Mouse (Mus musculus): ENCODE results near the gene Sort1. TPM values are rescaled to one million over a fixed set of nuclear protein-coding genes. Genes with fewer than 3 reads are reported as not detected.
"Not testable (repeated sequence)": the region's sequence is repeated elsewhere in the genome, so short reads cannot be mapped to it uniquely, and the experiment has no call there.

The Sort1 gene
- polyA plus RNA-seq (2011; ENCODE audit: insufficient read length, low read depth, missing spikeins), result 14.0 and 19.2 TPM in 2 replicates

DNA sequence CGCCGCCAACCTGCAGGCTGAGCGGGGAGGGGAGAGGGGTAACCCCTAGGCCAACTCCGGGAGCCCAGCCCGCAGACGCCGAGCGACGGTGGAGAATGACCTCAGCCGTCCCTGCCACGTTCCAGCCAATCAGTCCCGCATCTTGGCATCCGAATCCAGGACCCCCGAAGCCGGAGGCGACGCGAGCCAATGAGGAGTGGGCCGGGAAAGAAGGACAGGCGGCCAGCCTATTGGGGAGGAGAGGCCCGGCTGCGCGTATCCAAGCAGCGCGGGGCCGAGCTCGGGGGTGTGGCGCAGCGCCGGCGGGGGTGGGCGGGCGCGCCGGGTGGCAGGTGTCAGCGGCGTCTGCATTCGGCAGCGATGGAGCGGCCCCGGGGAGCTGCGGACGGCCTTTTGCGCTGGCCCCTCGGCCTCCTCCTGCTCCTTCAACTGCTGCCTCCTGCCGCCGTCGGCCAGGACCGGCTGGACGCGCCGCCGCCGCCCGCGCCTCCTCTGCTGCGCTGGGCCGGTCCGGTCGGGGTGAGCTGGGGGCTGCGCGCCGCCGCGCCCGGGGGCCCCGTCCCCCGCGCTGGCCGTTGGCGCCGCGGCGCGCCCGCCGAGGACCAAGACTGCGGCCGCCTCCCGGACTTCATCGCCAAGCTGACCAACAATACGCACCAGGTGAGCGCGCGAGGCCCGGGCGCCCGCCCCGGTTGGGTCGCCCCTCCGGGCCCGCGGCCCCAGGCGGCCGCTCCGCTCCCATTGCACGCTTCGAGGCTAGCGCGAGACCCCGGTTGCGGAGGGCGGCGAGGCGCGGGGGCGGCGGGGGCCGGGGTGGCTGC lies at the start of gene Sort1:
TSS of gene Sort1 (plus strand) at position 302 of the 821 bp plus-strand sequence.
- TF ChIP-seq POLR2A (IDR thresholded peaks at IDR 0.05; ENCODE audit: low read depth, low read length) (peak; percentile 52; the same call in 1 of the 2 replicates), CTCF (IDR thresholded peaks at IDR 0.05; ENCODE audit: borderline replicate concordance, insufficient read depth, low read length) (no peak)
- Histone ChIP-seq H3K4me3 (ENCODE audit: insufficient read depth, low read length) (peak within 1 kb of the TSS; percentile 53), H3K4me1 (ENCODE audit: control insufficient read depth, insufficient read depth, low read length) (no peaks in the 10 kb centered on the region; the same call in none of the 2 replicates), H3K27ac (ENCODE audit: insufficient read depth, low read length) (no peak within 1 kb of the TSS; the same call in 1 of the 2 replicates)

DNA sequence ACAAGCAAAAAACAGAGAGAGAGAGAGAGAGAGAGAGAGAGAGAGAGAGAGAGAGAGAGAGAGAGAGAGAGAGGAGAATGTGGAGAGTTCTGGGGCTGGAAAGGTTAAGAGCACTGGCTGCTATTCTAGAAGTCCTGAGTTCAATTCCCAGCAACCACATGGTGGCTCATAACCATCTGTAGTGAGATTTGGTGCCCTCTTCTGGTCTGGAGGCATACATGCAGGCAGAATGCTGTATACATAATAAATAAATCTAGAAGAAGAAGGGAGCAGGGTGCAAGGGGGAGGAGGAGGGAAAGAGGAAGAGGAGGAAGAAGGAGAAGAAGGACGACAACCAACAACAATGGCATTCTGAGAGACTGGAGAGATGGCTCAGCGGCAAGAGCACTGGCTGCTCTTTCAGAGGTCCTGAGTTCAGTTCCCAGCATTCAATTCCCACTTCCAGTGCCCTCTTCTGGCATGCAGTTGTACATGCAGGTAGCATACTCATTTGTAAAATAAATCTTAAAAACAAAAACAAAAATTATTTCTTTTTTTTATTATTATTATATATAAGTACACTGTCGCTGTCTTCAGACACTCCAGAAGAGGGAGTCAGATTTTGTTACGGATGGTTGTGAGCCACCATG lies 46.3 kb upstream of the Sort1 start:
- H3K4me3 ChIP-seq (ENCODE audit: insufficient read depth, low read length); H3K27ac ChIP-seq (ENCODE audit: insufficient read depth, low read length); H3K4me1 ChIP-seq (ENCODE audit: control insufficient read depth, insufficient read depth, low read length): not testable (repeated sequence)

DNA sequence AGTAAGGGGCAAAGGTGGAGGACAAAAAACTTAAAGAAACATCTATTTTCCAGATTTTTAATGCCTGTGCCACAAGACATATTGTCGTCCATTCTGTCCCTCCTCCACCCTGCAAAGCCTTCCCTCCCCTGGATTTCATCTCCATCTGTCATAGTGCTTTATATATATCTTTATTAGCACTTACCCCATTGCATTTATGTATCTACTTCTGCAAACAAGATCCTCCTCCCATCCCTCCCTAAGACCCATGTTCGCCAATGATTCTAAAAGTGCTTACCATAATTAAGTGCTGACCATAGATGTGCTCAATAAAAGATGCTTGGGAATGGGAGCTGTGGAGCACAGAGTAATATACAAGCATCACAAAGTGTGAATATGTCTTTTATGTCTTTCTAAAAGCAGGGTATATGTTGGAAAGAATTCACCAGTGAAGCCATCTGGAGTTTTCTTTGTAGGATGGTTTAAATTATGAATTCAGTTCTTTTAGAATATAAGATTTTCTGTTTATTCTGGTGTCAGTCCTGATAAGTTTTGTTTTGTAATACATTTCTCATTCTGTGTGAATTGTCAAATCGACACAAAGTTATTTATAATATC lies 42.5 kb upstream of the Sort1 start:
- Histone ChIP-seq H3K27ac (ENCODE audit: insufficient read depth, low read length) (no peak overlapping the region), H3K4me1 (ENCODE audit: control insufficient read depth, insufficient read depth, low read length) (no peaks in the 10 kb centered on the region), H3K4me3 (ENCODE audit: insufficient read depth, low read length) (no peak overlapping the region)
- TF ChIP-seq CTCF (IDR thresholded peaks at IDR 0.05; ENCODE audit: borderline replicate concordance, insufficient read depth, low read length) (no peak), POLR2A (IDR thresholded peaks at IDR 0.05; ENCODE audit: low read depth, low read length) (no peak)

DNA sequence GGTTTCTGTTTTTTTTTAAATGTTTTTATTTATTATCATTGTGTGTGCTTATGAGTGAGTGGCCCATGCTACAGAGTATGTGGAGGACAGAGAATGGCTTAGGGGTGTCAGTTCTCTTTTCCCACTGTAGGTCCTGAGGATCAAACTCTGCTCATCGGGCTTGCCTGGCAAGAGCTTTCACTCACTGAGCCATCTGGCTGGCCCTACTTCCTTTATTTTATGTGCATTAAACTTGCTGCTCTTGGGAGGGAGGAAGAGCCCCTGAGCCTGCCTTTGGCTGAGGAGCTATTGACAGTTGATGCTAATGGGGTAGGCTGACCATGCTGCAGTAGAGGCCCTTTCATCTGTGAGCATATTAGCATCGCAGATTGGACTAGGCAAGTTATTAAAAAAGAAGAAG lies 37.0 kb upstream of the Sort1 start:
- Histone ChIP-seq H3K4me3 (ENCODE audit: insufficient read depth, low read length) (no peak overlapping the region), H3K27ac (ENCODE audit: insufficient read depth, low read length) (no peak overlapping the region), H3K4me1 (ENCODE audit: control insufficient read depth, insufficient read depth, low read length) (no peaks in the 10 kb centered on the region)
- no peak for TF ChIP-seq CTCF (IDR thresholded peaks at IDR 0.05; ENCODE audit: borderline replicate concordance, insufficient read depth, low read length)
- TF ChIP-seq POLR2A (IDR thresholded peaks at IDR 0.05; ENCODE audit: low read depth, low read length), result no peak

DNA sequence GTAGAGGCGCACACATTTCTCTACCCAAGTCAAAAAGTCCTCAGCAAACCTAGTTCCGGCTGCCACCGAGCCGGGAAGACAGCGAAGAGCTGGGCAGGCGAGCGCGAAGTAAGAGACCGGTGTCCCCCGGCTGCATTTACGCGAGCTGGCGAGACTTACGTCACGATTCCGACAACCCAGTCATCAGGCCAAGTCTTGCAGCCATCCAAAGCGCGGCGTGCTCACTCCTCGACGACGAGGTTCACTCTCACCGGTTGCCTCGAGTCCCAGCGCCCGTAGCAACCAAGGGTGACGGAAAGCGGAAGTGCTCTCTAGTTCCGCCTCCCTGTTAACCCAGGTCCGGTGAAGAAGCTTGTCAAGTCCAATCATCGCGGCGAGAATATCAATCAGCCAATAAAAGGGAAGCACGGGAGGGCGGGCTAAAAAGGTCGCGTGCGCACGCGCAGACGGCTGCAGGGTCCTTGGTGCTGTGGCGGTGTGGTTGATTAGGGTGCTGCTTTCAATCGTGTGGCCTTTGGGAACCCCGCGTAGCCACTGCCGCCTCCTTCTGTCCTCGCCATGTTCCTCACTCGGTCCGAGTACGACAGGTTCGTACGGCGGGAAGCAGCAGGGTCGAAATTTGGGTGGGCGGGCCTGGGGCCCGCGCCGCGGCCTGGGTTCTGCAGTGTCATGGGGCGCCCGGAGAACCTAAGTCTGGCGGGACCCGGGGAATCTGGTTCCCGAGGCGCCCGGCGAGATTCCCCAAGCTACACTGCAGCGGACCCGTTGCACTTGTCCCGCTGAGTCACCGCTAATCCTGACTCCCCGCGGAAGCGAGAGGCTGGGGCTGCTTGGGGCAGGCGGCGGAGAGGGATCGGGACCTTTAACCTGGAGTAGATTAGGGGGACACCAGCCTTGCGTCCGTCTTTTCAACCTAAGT lies 26.9 kb upstream of the Sort1 start, which contains the start of gene Psma5:
TSS of gene Psma5 (plus strand) at position 208 of the 919 bp plus-strand sequence.
- Histone ChIP-seq H3K27ac (ENCODE audit: insufficient read depth, low read length) (peak within 1 kb of the TSS; percentile 24), H3K4me1 (ENCODE audit: control insufficient read depth, insufficient read depth, low read length) (peaks cover 2% of the 10 kb centered on the region; the same call in 1 of the 2 replicates), H3K4me3 (ENCODE audit: insufficient read depth, low read length) (peak within 1 kb of the TSS; percentile 95)
- TF ChIP-seq CTCF (IDR thresholded peaks at IDR 0.05; ENCODE audit: borderline replicate concordance, insufficient read depth, low read length), result no peak
- peak; percentile 55 for TF ChIP-seq POLR2A (IDR thresholded peaks at IDR 0.05; ENCODE audit: low read depth, low read length)

DNA sequence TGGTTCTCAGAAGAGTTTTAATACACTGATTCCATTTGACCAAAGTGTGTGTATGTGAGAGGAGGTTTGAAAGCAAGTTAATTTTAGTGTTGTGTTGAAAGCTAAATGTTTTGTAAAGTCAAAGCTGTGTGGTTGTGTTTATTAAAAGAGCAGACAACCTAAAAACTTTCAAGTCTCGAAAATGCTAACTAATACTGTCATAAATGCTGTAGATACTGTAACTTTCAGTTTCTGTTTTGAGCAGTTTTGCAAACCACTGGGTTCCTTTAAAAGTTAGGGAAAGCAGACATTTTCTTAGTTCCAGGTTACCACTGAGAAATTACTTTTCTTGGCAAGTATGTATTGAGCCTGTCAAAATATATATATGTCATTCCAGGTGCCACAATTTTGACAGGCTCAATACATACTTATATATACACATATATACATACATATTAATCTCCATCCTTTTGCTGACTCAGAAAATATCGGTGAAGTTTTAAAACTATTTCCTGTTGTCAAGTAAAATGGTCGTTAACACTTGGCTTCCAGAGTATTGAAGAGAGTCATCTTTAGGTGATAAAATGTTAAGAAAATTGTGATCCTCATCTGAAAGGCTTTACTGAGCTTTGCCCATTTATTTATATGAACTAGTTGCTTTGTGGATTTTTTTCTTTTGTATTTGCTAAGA lies 25.9 kb upstream of the Sort1 start:
- TF ChIP-seq POLR2A (IDR thresholded peaks at IDR 0.05; ENCODE audit: low read depth, low read length) (no peak), CTCF (IDR thresholded peaks at IDR 0.05; ENCODE audit: borderline replicate concordance, insufficient read depth, low read length) (no peak)
- H3K4me3 ChIP-seq (ENCODE audit: insufficient read depth, low read length), result peak overlapping the region; percentile 95
- H3K27ac ChIP-seq (ENCODE audit: insufficient read depth, low read length), result no peak overlapping the region
- peaks cover 2% of the 10 kb centered on the region; the same call in 1 of the 2 replicates for H3K4me1 ChIP-seq (ENCODE audit: control insufficient read depth, insufficient read depth, low read length)

DNA sequence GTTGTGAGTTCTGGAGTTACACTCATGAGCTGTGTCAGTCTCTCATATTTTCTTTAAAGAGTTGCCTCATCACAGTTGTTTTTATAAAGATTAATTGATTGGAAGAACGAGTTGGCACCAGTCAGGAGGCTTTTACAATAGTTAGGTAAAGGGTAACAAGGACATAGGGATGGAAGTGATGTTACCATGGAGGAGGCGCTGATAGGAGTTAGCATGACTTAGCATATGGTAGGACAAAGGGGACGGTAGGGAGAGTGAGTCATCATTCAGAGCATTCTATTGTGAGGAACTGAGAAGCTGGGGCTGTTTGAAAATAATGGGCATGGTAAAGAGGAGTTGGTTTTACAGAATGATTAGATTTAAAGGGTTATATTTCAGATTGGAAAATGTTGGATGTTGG lies 24.6 kb upstream of the Sort1 start:
- TF ChIP-seq CTCF (IDR thresholded peaks at IDR 0.05; ENCODE audit: borderline replicate concordance, insufficient read depth, low read length) (no peak), POLR2A (IDR thresholded peaks at IDR 0.05; ENCODE audit: low read depth, low read length) (no peak)
- H3K4me1 ChIP-seq (ENCODE audit: control insufficient read depth, insufficient read depth, low read length), result peaks cover 2% of the 10 kb centered on the region; the same call in 1 of the 2 replicates
- no peak overlapping the region for H3K4me3 ChIP-seq (ENCODE audit: insufficient read depth, low read length)
- no peak overlapping the region for H3K27ac ChIP-seq (ENCODE audit: insufficient read depth, low read length)

DNA sequence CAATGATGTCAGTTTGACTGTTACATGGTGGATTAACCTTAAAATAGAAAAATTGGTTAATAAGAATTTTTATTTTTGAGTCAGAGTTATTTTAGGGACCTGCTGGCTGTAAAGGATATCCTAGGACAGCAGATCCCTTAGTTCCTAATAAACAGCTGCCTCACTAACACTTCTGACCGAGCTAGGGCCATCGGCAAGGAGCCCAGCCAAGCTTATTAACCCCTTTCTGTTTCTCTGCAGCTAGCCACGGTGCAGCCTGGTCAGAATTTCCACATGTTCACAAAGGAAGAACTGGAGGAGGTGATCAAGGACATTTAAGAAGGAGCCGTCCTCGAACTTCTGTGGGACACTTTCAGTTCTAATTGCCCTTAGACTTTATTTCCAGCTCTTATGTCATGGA lies 4.4 kb upstream of the Sort1 start:
- not testable (repeated sequence) for H3K4me1 ChIP-seq (ENCODE audit: control insufficient read depth, insufficient read depth, low read length); H3K27ac ChIP-seq (ENCODE audit: insufficient read depth, low read length); H3K4me3 ChIP-seq (ENCODE audit: insufficient read depth, low read length)

All from embryonic fibroblast, embryonic 13.5 days (primary cell).